Mouse (Mus musculus): Measurements from ENCODE around the gene Ube2m.

Gene Ube2m

GRCm38 (mm10) chr7:12998053-12998452, 40.0 kb downstream of the Ube2m start, which contains the start of gene Slc27a5:
TSS of gene Slc27a5 (minus strand) at chr7:12998192.
- DNase-seq, result no peak

- DNase-seq, result no peak
These were observed 40.8 kb downstream of the Ube2m start for GRCm38 (mm10) chr7:12997230-12997629.

GRCm38 (mm10) chr7:12995862-12996261, 42.2 kb downstream of the Ube2m start:
- DNase-seq, result no peak

GRCm38 (mm10) chr7:12993148-12993547, 44.9 kb downstream of the Ube2m start:
- DNase-seq, result no peak

- no peak for DNase-seq
These were observed 45.9 kb downstream of the Ube2m start for GRCm38 (mm10) chr7:12992222-12992621.

GRCm38 (mm10) chr7:12987409-12988189, 50.5 kb downstream of the Ube2m start:
- no peak for DNase-seq

- no peak for DNase-seq
These were observed 51.2 kb downstream of the Ube2m start for GRCm38 (mm10) chr7:12986906-12987305.

GRCm38 (mm10) chr7:12985724-12986123, 52.4 kb downstream of the Ube2m start:
- DNase-seq, result no peak

All from cerebellum, adult 8-10 months (tissue).